Mouse (Mus musculus) adrenal gland, postnatal 4 days (tissue): ENCODE data around the gene Agap1. TPM values are rescaled to one million over a fixed set of nuclear protein-coding genes. Genes with fewer than 3 reads are reported as not detected.
A peak's percentile ranks its signal among the peaks of the same experiment; 100 is the strongest.
"Not testable (repeated sequence)": the region's sequence is repeated elsewhere in the genome, so short reads cannot be mapped to it uniquely, and the experiment has no call there.

Source experiments
- DNase-seq, 2 experiments: peaks; one replicate each; pipeline ENCODE4 v3.0.0; 2021 to 2022; ENCODE audit warnings: low spot score in 2 of 2, mixed read lengths in 2 of 2
- total RNA-seq, 2 experiments: library from RNA; stranded (reverse); gene quantifications; 2 replicates each; pipeline ENCODE4 v1.2.3; 2021

Gene Agap1
- total RNA-seq, 2 experiments from 2014 or later = 85.5 to 97.5 TPM

GRCm38 (mm10) chr1:89501346-89501745 lies 46.7 kb downstream of the Agap1 start:
- no peak for DNase-seq

DNA sequence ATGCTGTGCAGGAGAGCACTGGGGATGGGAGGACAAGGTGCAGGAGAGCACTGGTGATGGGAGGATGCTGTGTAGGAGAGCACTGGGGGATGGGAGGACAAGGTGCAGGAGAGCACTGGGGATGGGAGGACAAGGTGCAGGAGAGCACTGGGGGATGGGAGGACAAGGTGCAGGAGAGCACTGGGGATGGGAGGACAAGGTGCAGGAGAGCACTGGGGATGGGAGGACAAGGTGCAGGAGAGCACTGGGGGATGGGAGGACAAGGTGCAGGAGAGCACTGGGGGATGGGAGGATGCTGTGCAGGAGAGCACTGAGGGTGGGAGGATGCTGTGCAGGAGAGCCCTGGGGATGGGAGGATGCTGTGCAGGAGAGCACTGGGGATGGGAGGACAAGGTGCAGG lies 47.3 kb downstream of the Agap1 start:
- DNase-seq = not testable (repeated sequence)

- no peak for DNase-seq
These were observed 54.6 kb downstream of the Agap1 start for GRCm38 (mm10) chr1:89509196-89509595.

DNA sequence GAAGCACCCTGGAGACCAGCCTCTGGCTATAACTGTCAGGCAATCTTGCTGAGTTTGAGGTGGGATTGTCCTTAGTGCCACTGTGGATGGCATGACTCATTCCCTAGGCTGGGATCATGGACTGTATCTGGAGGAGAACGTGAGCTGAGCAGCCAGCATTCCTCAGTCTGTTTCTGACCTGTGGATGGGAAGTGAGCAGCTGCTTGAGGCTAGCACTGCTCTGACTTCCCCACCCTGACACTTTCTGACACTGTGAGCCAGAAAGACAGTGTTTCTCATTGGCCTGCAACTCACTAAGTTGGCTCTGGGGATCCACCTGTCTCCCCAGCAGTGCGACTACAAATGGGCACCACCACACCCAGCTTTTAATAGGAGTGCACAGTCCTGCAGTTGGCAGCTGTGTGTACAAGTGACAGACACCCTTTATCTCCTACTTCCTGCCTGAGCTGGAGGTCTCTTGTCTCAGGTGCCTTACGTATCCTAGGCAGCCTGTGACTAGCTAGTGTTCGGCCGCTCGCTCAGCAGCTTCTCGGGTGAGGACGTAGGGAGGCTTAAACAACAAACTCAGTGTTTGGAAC lies 55.2 kb downstream of the Agap1 start:
- DNase-seq = no peak

DNA sequence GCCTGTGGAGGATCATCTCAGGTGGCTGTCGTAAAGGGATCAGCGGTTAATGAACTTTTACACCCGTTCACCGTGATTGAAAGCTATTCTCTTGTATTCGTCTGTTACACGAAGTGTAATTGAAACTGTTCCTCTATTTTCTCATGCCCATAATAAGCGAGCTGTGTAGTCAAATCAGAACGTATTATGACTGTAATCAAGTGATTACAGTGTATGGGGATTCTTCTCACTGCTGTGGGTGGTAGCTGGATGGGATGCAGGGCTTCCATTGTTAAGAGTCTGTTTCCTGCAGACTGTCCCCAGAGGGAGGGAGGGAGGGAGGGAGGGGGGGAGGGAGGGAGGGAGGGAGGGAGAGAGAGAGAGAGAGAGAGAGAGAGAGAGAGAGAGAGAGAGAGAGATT lies 56.1 kb downstream of the Agap1 start:
- no peak for DNase-seq

GRCm38 (mm10) chr1:89513616-89514283 lies 59.1 kb downstream of the Agap1 start:
- DNase-seq = no peak

GRCm38 (mm10) chr1:89515808-89516560 lies 61.4 kb downstream of the Agap1 start:
- no peak for DNase-seq

DNA sequence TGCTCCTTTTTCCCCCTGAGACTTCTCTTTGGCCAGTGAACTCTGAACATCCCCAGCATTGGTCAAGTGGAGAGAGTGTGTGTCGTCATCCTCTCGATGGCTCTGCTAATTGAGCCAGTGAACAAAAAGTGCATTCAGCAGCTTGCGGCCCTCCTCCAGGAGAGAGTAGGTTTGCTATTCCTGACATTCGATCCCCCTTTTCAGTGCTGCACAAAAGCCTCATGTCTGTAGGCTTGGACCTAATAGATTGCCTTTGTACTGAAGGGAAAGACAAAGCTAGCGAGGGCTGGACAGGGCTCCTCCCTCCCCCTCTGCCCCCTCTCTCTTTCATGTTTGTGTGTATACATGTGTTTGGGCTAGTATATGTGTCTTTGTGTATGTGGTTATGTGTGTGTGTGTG lies 63.2 kb downstream of the Agap1 start:
- no peak for DNase-seq

DNA sequence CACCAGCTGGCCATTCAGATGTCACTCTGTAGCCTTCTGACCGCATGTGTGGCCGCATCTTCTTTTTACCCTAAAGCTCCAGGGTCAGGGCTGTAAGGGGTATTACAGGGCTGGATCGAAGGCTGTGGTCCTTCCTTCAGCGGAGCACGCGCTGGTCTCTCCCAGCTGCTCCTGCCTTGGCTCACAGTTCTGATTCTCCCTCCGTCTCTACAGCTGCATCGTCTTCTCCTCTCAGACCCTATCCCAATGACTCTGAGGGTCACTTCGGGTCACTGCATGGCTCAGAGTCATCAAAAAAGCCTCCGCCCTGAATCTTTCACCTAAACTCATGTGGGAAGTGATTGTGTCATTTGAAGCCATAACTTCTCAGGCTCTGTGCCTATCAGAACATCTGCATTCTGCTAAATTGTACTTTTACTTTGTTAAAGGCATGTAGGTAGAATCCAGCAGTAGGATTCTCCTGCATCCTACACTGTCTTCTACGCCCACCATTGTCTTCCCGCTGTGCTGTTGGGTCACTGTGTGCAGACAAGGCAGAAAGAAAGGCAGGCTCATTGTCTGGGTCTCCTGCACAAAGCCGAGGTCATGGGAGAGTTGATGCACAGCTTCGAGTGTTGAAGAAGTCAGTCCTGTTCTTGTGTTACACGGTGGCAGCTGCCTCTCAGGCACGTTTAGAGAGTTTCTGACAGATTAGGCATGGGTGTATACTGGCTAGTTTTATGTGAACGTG lies 65.5 kb downstream of the Agap1 start:
- no peak for DNase-seq

- no peak for DNase-seq
These were observed 66.8 kb downstream of the Agap1 start for GRCm38 (mm10) chr1:89521406-89521805.

DNA sequence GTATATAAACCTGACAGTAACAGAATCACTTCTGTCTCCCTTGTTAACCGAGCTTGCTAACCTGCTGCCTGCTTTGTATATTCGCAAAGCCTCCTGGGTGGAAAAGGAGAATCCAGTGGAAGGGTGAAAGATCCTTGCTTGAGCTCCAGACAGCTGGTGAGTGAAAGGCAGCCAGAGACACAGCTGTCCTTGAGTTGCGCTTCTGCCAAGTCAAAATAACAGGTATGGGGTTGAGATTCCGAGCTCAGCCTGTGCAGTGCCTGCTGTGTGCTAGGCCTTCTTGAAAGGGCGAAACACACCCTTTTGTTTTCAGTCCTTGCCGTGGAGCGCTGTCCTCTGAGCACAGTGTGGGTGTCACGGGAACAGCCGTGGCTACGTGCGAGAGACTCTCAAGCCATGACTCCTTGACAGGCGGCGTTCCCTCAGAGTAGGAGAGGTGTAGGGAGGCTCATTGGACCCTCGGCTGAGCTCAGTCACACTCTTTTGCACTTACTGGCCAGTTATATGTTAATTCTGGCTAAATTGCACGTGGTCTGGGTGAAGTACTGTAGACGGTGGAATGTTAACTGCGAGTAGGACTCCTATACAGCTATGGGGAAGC lies 67.4 kb downstream of the Agap1 start:
- no peak for DNase-seq

- peak; percentile 76 to 85 for DNase-seq
These were observed 69.8 kb downstream of the Agap1 start for GRCm38 (mm10) chr1:89524369-89524768.

DNA sequence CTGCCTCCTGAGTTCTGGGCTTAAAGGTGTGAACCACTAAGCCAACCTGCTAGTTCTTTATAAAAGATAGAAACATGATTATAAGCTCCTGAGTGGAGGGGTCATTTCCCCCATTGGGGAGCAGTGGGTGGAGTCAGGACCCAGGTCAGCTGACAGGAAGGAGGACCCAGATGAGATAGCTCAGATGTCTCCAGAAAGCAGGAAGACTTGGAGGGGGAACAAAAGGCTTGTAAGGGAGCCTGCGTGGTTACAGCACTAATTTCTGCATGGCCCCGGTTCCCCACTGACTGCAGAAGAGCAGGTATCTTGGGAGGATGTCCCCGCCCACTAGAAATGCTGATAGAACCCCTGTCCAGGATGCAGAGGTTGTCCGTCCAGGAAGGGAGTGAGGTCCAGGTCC lies 70.4 kb downstream of the Agap1 start:
- DNase-seq = no peak

DNA sequence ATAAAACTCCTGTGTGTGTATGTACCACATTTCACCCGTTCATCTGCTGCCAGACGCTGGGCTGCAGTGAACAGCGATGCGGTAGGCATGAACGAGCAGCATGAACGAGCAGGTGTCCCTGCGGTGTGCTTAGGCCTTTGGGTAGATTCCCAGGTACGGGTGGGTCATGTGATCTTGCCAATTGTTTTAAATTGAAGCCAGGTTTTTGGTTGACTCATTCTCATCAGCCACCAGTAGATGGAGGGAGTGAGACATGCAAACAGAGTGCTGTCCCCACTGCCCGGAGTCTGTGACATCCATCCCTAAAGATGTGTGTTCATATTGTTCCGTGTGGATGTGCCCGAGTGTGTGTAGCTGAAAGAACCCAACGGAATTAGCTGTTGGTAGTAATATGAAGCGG lies 71.2 kb downstream of the Agap1 start:
- no peak for DNase-seq

DNA sequence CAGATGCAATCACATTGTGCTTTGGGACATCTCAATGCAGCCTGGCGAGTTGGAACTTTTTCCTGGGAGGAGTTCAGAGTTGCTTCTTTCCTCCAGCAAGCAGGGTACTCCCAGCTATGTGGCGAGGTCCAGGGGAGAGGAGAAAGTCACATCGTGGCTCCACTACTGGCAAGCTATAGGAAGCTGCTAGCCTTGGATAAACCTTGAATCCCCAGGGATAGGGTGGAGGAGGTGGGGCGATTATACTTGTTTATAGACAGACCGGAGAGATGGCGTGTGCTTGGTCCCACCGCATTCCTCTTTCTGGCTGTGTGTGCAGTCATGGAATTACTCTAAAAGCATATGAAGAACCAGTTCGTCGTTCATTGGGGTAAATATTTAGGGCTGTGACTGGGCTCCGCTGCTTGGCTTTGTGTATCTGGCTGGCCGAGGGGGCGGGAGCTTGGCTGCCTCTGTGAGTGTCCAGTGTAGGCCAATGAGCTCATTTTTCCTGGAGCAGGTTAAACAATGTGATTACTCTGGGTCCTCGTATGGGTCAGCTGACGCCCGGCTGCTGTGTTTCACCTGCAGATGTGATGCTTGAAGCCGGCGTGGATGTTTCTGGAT lies 74.2 kb downstream of the Agap1 start:
- DNase-seq = no peak

GRCm38 (mm10) chr1:89533702-89534101 lies 79.1 kb downstream of the Agap1 start:
- no peak for DNase-seq

DNA sequence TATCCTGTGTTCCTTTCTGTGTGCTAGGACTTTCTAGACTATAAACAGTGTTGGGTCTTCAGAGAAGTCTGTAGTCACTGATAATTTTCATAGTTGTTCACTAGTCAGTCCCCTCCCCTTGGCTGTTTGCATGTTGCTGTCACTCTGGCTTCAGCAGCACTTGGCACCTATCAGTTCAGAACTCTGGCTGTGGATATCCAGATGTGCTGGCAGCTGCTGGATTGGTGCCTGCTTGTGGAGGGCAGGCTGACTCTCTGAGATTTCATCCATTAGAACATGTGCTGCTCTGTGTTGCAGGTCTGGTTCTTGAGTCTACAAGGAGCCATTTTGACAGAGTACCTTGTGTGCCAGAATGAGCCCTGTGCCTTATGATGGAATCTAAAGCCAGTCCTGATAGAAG lies 80.6 kb downstream of the Agap1 start:
- no peak for DNase-seq

- no peak for DNase-seq
These were observed 83.7 kb downstream of the Agap1 start for GRCm38 (mm10) chr1:89538163-89538946.

GRCm38 (mm10) chr1:89539127-89539526 lies 84.5 kb downstream of the Agap1 start:
- no peak for DNase-seq

DNA sequence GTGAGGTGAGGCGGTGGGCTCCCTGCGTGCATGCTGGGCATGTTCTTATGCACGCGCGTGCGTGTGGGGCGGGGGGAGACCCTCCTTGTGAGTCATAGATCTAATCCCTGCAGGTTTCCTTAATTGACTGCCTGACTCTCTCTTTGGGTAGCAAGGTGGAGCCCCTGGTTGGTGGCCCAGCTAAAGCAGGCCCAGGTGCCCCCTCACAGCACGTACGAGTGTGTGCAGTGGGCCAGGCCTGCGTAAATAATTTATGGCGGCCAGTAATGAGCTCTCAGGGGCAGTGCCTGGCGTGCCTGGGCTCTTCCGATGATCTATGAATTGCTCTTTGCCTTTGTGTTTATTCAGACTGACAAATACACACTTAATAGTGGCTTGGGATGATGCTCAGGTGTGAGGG lies 86.5 kb downstream of the Agap1 start:
- DNase-seq = no peak
